Mouse (Mus musculus): ENCODE measurements around the gene Immp2l. TPM values are rescaled to one million over a fixed set of nuclear protein-coding genes. Genes with fewer than 3 reads are reported as not detected.
A peak's percentile ranks its signal among the peaks of the same experiment; 100 is the strongest.

The Immp2l gene
- polyA plus RNA-seq, 2 experiments = 6.9 to 10.6 TPM

GRCm38 (mm10) chr12:41313391-41313790 is 289.5 kb downstream of the Immp2l start:
- Histone ChIP-seq H3K4me2 (replicated peaks; ENCODE audit: low read depth, low read length, severe bottlenecking) (no peak overlapping the region), H3K4me1 (ENCODE audit: control insufficient read depth, insufficient read depth, low read length) (0 out of 2 replicates have a peak, but pooled peaks cover 5% of the 10 kb centered on the region), H3K9ac (ENCODE audit: low read depth, low read length, severe bottlenecking) (no peak overlapping the region), H3K36me3 (ENCODE audit: control insufficient read depth, insufficient read depth, low read length) (no peaks in the 10 kb centered on the region), H3K4me3 (replicated peaks; ENCODE audit: low read length) (no peak overlapping the region), H3K27me3 (ENCODE audit: control insufficient read depth, insufficient read depth, low read length) (no peaks in the 10 kb centered on the region), H3K27ac (replicated peaks; ENCODE audit: low read depth, low read length) (no peak overlapping the region), H3K9me3 (ENCODE audit: control insufficient read depth, low read length) (no peaks in the 10 kb centered on the region)
- no peak for DNase-seq (ENCODE audit: low spot score)
- no peak for ATAC-seq (ENCODE audit: low FRiP score, low read depth)
- no peak for TF ChIP-seq POLR2A (IDR thresholded peaks at IDR 0.05; ENCODE audit: borderline replicate concordance, extremely low read depth, insufficient read depth, insufficient read length)
- WGBS = 84% methylated on average over 6 of the region's 6 CpGs

- Histone ChIP-seq H3K27me3 (ENCODE audit: control insufficient read depth, insufficient read depth, low read length) (no peaks in the 10 kb centered on the region), H3K36me3 (ENCODE audit: control insufficient read depth, insufficient read depth, low read length) (no peaks in the 10 kb centered on the region), H3K27ac (replicated peaks; ENCODE audit: low read depth, low read length) (no peak overlapping the region), H3K9me3 (ENCODE audit: control insufficient read depth, low read length) (no peaks in the 10 kb centered on the region), H3K4me2 (replicated peaks; ENCODE audit: low read depth, low read length, severe bottlenecking) (peak overlapping the region; percentile 26), H3K4me1 (ENCODE audit: control insufficient read depth, insufficient read depth, low read length) (0 out of 2 replicates have a peak, but pooled peaks cover 5% of the 10 kb centered on the region), H3K4me3 (replicated peaks; ENCODE audit: low read length) (no peak overlapping the region), H3K9ac (ENCODE audit: low read depth, low read length, severe bottlenecking) (no peak overlapping the region)
- no peak for DNase-seq (ENCODE audit: low spot score)
- no peak for ATAC-seq (ENCODE audit: low FRiP score, low read depth)
- 17% methylated on average over 11 of the region's 11 CpGs for WGBS
- no peak for TF ChIP-seq POLR2A (IDR thresholded peaks at IDR 0.05; ENCODE audit: borderline replicate concordance, extremely low read depth, insufficient read depth, insufficient read length)
These were observed 291.0 kb downstream of the Immp2l start for GRCm38 (mm10) chr12:41314811-41315461.

GRCm38 (mm10) chr12:41315871-41316270 is 292.0 kb downstream of the Immp2l start:
- Histone ChIP-seq H3K9ac (ENCODE audit: low read depth, low read length, severe bottlenecking) (no peak overlapping the region), H3K4me3 (replicated peaks; ENCODE audit: low read length) (no peak overlapping the region), H3K4me1 (ENCODE audit: control insufficient read depth, insufficient read depth, low read length) (0 out of 2 replicates have a peak, but pooled peaks cover 5% of the 10 kb centered on the region), H3K27ac (replicated peaks; ENCODE audit: low read depth, low read length) (no peak overlapping the region), H3K27me3 (ENCODE audit: control insufficient read depth, insufficient read depth, low read length) (no peaks in the 10 kb centered on the region), H3K9me3 (ENCODE audit: control insufficient read depth, low read length) (no peaks in the 10 kb centered on the region), H3K36me3 (ENCODE audit: control insufficient read depth, insufficient read depth, low read length) (no peaks in the 10 kb centered on the region), H3K4me2 (replicated peaks; ENCODE audit: low read depth, low read length, severe bottlenecking) (no peak overlapping the region)
- 55% methylated on average over 4 of the region's 4 CpGs for WGBS
- TF ChIP-seq POLR2A (IDR thresholded peaks at IDR 0.05; ENCODE audit: borderline replicate concordance, extremely low read depth, insufficient read depth, insufficient read length) = no peak
- ATAC-seq (ENCODE audit: low FRiP score, low read depth) (no peak), DNase-seq (ENCODE audit: low spot score) (no peak)

- Histone ChIP-seq H3K27me3 (ENCODE audit: control insufficient read depth, insufficient read depth, low read length) (no peaks in the 10 kb centered on the region), H3K4me3 (replicated peaks; ENCODE audit: low read length) (no peak overlapping the region), H3K9me3 (ENCODE audit: control insufficient read depth, low read length) (no peaks in the 10 kb centered on the region), H3K9ac (ENCODE audit: low read depth, low read length, severe bottlenecking) (no peak overlapping the region), H3K27ac (replicated peaks; ENCODE audit: low read depth, low read length) (no peak overlapping the region), H3K4me1 (ENCODE audit: control insufficient read depth, insufficient read depth, low read length) (0 out of 2 replicates have a peak, but pooled peaks cover 5% of the 10 kb centered on the region), H3K36me3 (ENCODE audit: control insufficient read depth, insufficient read depth, low read length) (no peaks in the 10 kb centered on the region), H3K4me2 (replicated peaks; ENCODE audit: low read depth, low read length, severe bottlenecking) (no peak overlapping the region)
- ATAC-seq (ENCODE audit: low FRiP score, low read depth) = no peak
- 45% methylated on average over 4 of the region's 4 CpGs for whole genome bisulfite sequencing
- no peak for TF ChIP-seq POLR2A (IDR thresholded peaks at IDR 0.05; ENCODE audit: borderline replicate concordance, extremely low read depth, insufficient read depth, insufficient read length)
- no peak for DNase-seq (ENCODE audit: low spot score)
These were observed 292.5 kb downstream of the Immp2l start for GRCm38 (mm10) chr12:41316426-41316825.

- no peak for TF ChIP-seq POLR2A (IDR thresholded peaks at IDR 0.05; ENCODE audit: borderline replicate concordance, extremely low read depth, insufficient read depth, insufficient read length)
These were observed 293.5 kb downstream of the Immp2l start for GRCm38 (mm10) chr12:41317431-41317830.

More at GRCm38 (mm10) chr12:41317431-41317830, 293.5 kb downstream of the Immp2l start:
- ATAC-seq (ENCODE audit: low FRiP score, low read depth) = no peak
- 0 out of 2 replicates have a peak, but pooled peaks cover 5% of the 10 kb centered on the region for H3K4me1 ChIP-seq (ENCODE audit: control insufficient read depth, insufficient read depth, low read length)
- no peak for DNase-seq (ENCODE audit: low spot score)
- H3K27me3 ChIP-seq (ENCODE audit: control insufficient read depth, insufficient read depth, low read length) = no peaks in the 10 kb centered on the region
- no peak overlapping the region for H3K9ac ChIP-seq (ENCODE audit: low read depth, low read length, severe bottlenecking)
- H3K4me3 ChIP-seq (replicated peaks; ENCODE audit: low read length) = no peak overlapping the region
- no peak overlapping the region for H3K4me2 ChIP-seq (replicated peaks; ENCODE audit: low read depth, low read length, severe bottlenecking)
- H3K36me3 ChIP-seq (ENCODE audit: control insufficient read depth, insufficient read depth, low read length) = no peaks in the 10 kb centered on the region
- 89% methylated on average over 2 of the region's 2 CpGs for WGBS
- no peak overlapping the region for H3K27ac ChIP-seq (replicated peaks; ENCODE audit: low read depth, low read length)
- no peaks in the 10 kb centered on the region for H3K9me3 ChIP-seq (ENCODE audit: control insufficient read depth, low read length)

Data from limb, embryonic 14.5 days (tissue).